Mouse (Mus musculus): ENCODE results near the gene Cyp2c67. TPM values are rescaled to one million over a fixed set of nuclear protein-coding genes. Genes with fewer than 3 reads are reported as not detected.
"Not testable (repeated sequence)": the region's sequence is repeated elsewhere in the genome, so short reads cannot be mapped to it uniquely, and the experiment has no call there.

The Cyp2c67 gene
- total RNA-seq (2021) = 1 to 10 TPM; 1.1 to 2.6 TPM
- long read RNA-seq, experiment 1 = 0 reads
- long read RNA-seq, experiment 2 = 0 reads

- no peak for DNase-seq
Measured at GRCm38 (mm10) chr19:39648938-39649337, at the start of gene Cyp2c67. Gene Cyp2c67 (minus strand): TSS chr19:39649051.

- not testable (repeated sequence) for DNase-seq
Measured at GRCm38 (mm10) chr19:39665650-39666049, 16.8 kb upstream of the Cyp2c67 start.

- no peak for DNase-seq
Measured at GRCm38 (mm10) chr19:39652381-39652780, 3.5 kb upstream of the Cyp2c67 start.

- DNase-seq = no peak
Measured at GRCm38 (mm10) chr19:39647519-39647918, 1.3 kb downstream of the Cyp2c67 start.

- DNase-seq = not testable (repeated sequence)
Measured at GRCm38 (mm10) chr19:39644551-39644950, 4.3 kb downstream of the Cyp2c67 start.

Other genes starting within 250 kb of the Cyp2c67 start
- not detected for gene Cyp2c38, start 186.0 kb downstream of the Cyp2c67 start, total RNA-seq (2021)
- gene Cyp2c39, start 138.2 kb downstream of the Cyp2c67 start, total RNA-seq (2021) = under 1 TPM in 1 of 2 experiments, not detected in 1; 0.21 TPM
- gene Cyp2c68, start 92.0 kb upstream of the Cyp2c67 start, total RNA-seq (2021) = 10 to 100 TPM; 18.1 to 46.2 TPM
- 10 to 100 TPM in 1 of 2 experiments, 1 to 10 TPM in 1; 6.5 to 10.5 TPM for gene Cyp2c40, start 163.8 kb upstream of the Cyp2c67 start, total RNA-seq (2021)
- gene Cyp2c69, start 237.7 kb upstream of the Cyp2c67 start, total RNA-seq (2021) = 10 to 100 TPM in 1 of 2 experiments, 1 to 10 TPM in 1; 8.7 to 14.9 TPM